Mouse (Mus musculus): Measurements from ENCODE around the gene Snn. TPM values are rescaled to one million over a fixed set of nuclear protein-coding genes. Genes with fewer than 3 reads are reported as not detected.

The Snn gene
- polyA plus RNA-seq, 1 experiment from 2014 or later, result 147 TPM

GRCm38 (mm10) chr16:11021403-11022112, 39.2 kb upstream of the Snn start:
- 44% methylated on average over 3 of the region's 3 CpGs for WGBS
- H3K27me3 ChIP-seq (ENCODE audit: control insufficient read depth, insufficient read depth, low read length), result no peaks in the 10 kb centered on the region
- ATAC-seq (ENCODE audit: low FRiP score) (peak; percentile 60; the same call in 1 of the 2 replicates), DNase-seq (ENCODE audit: low spot score) (peak; percentile 47)
- no peak overlapping the region for H3K27ac ChIP-seq
- no peaks in the 10 kb centered on the region for H3K4me1 ChIP-seq (replicated peaks; ENCODE audit: control insufficient read depth, insufficient read depth, low read length)
- no peak overlapping the region for H3K4me3 ChIP-seq (replicated peaks; ENCODE audit: low read length)
- H3K9ac ChIP-seq, result no peak overlapping the region
- no peak overlapping the region for H3K4me2 ChIP-seq (replicated peaks)
- no peaks in the 10 kb centered on the region for H3K36me3 ChIP-seq (replicated peaks; ENCODE audit: control insufficient read depth, insufficient read depth)
- H3K9me3 ChIP-seq (ENCODE audit: control insufficient read depth, low read length), result no peaks in the 10 kb centered on the region

GRCm38 (mm10) chr16:11022113-11022489, 38.6 kb upstream of the Snn start:
- ATAC-seq (ENCODE audit: low FRiP score), result no peak
- 84% methylated on average over 4 of the region's 4 CpGs for WGBS

GRCm38 (mm10) chr16:11023618-11024017, 37.1 kb upstream of the Snn start:
- H3K36me3 ChIP-seq (replicated peaks; ENCODE audit: control insufficient read depth, insufficient read depth), result no peaks in the 10 kb centered on the region
- H3K27ac ChIP-seq, result no peak overlapping the region
- H3K9me3 ChIP-seq (ENCODE audit: control insufficient read depth, low read length), result no peaks in the 10 kb centered on the region
- H3K27me3 ChIP-seq (ENCODE audit: control insufficient read depth, insufficient read depth, low read length), result no peaks in the 10 kb centered on the region
- H3K4me2 ChIP-seq (replicated peaks), result no peak overlapping the region
- H3K4me1 ChIP-seq (replicated peaks; ENCODE audit: control insufficient read depth, insufficient read depth, low read length), result no peaks in the 10 kb centered on the region
- H3K9ac ChIP-seq, result no peak overlapping the region
- ATAC-seq (ENCODE audit: low FRiP score), result no peak
- 83% methylated on average over 5 of the region's 5 CpGs for WGBS
- no peak overlapping the region for H3K4me3 ChIP-seq (replicated peaks; ENCODE audit: low read length)
- DNase-seq (ENCODE audit: low spot score), result no peak

More at GRCm38 (mm10) chr16:11022113-11022489, 38.6 kb upstream of the Snn start:
- Histone ChIP-seq H3K9me3 (ENCODE audit: control insufficient read depth, low read length) (no peaks in the 10 kb centered on the region), H3K4me2 (replicated peaks) (no peak overlapping the region), H3K36me3 (replicated peaks; ENCODE audit: control insufficient read depth, insufficient read depth) (no peaks in the 10 kb centered on the region), H3K9ac (no peak overlapping the region), H3K4me1 (replicated peaks; ENCODE audit: control insufficient read depth, insufficient read depth, low read length) (no peaks in the 10 kb centered on the region), H3K27ac (no peak overlapping the region), H3K27me3 (ENCODE audit: control insufficient read depth, insufficient read depth, low read length) (no peaks in the 10 kb centered on the region), H3K4me3 (replicated peaks; ENCODE audit: low read length) (no peak overlapping the region)
- DNase-seq (ENCODE audit: low spot score), result no peak

- Histone ChIP-seq H3K4me3 (replicated peaks; ENCODE audit: low read length) (no peak overlapping the region), H3K4me2 (replicated peaks) (no peak overlapping the region), H3K36me3 (replicated peaks; ENCODE audit: control insufficient read depth, insufficient read depth) (no peaks in the 10 kb centered on the region), H3K9ac (no peak overlapping the region), H3K9me3 (ENCODE audit: control insufficient read depth, low read length) (no peaks in the 10 kb centered on the region), H3K27ac (no peak overlapping the region), H3K4me1 (replicated peaks; ENCODE audit: control insufficient read depth, insufficient read depth, low read length) (no peaks in the 10 kb centered on the region), H3K27me3 (ENCODE audit: control insufficient read depth, insufficient read depth, low read length) (no peaks in the 10 kb centered on the region)
- 83% methylated on average over 3 of the region's 3 CpGs for WGBS
- ATAC-seq (ENCODE audit: low FRiP score) (no peak), DNase-seq (ENCODE audit: low spot score) (no peak)
Observed at GRCm38 (mm10) chr16:11024841-11025240, 35.9 kb upstream of the Snn start.

- Histone ChIP-seq H3K4me3 (replicated peaks; ENCODE audit: low read length) (no peak overlapping the region), H3K36me3 (replicated peaks; ENCODE audit: control insufficient read depth, insufficient read depth) (no peaks in the 10 kb centered on the region), H3K4me1 (replicated peaks; ENCODE audit: control insufficient read depth, insufficient read depth, low read length) (no peaks in the 10 kb centered on the region), H3K27me3 (ENCODE audit: control insufficient read depth, insufficient read depth, low read length) (no peaks in the 10 kb centered on the region), H3K9me3 (ENCODE audit: control insufficient read depth, low read length) (no peaks in the 10 kb centered on the region), H3K9ac (no peak overlapping the region), H3K27ac (no peak overlapping the region), H3K4me2 (replicated peaks) (no peak overlapping the region)
- 80% methylated on average over 7 of the region's 7 CpGs for WGBS
- ATAC-seq (ENCODE audit: low FRiP score) (no peak), DNase-seq (ENCODE audit: low spot score) (no peak)
Observed at GRCm38 (mm10) chr16:11028206-11028605, 32.5 kb upstream of the Snn start.

- Histone ChIP-seq H3K4me2 (replicated peaks) (no peak overlapping the region), H3K4me1 (replicated peaks; ENCODE audit: control insufficient read depth, insufficient read depth, low read length) (no peaks in the 10 kb centered on the region)
- WGBS, result 86% methylated on average over 4 of the region's 4 CpGs
Observed at GRCm38 (mm10) chr16:11030844-11031243, 29.9 kb upstream of the Snn start.

GRCm38 (mm10) chr16:11031320-11031719, 29.4 kb upstream of the Snn start:
- Histone ChIP-seq H3K4me3 (replicated peaks; ENCODE audit: low read length) (no peak overlapping the region), H3K4me1 (replicated peaks; ENCODE audit: control insufficient read depth, insufficient read depth, low read length) (no peaks in the 10 kb centered on the region), H3K9me3 (ENCODE audit: control insufficient read depth, low read length) (no peaks in the 10 kb centered on the region), H3K4me2 (replicated peaks) (no peak overlapping the region), H3K27me3 (ENCODE audit: control insufficient read depth, insufficient read depth, low read length) (no peaks in the 10 kb centered on the region), H3K36me3 (replicated peaks; ENCODE audit: control insufficient read depth, insufficient read depth) (no peaks in the 10 kb centered on the region), H3K9ac (no peak overlapping the region), H3K27ac (no peak overlapping the region)
- DNase-seq (ENCODE audit: low spot score) (no peak), ATAC-seq (ENCODE audit: low FRiP score) (no peak)
- whole genome bisulfite sequencing, result 72% methylated on average over 3 of the region's 3 CpGs

More at GRCm38 (mm10) chr16:11030844-11031243, 29.9 kb upstream of the Snn start:
- Histone ChIP-seq H3K27me3 (ENCODE audit: control insufficient read depth, insufficient read depth, low read length) (no peaks in the 10 kb centered on the region), H3K4me3 (replicated peaks; ENCODE audit: low read length) (no peak overlapping the region), H3K9ac (no peak overlapping the region), H3K9me3 (ENCODE audit: control insufficient read depth, low read length) (no peaks in the 10 kb centered on the region), H3K27ac (no peak overlapping the region), H3K36me3 (replicated peaks; ENCODE audit: control insufficient read depth, insufficient read depth) (no peaks in the 10 kb centered on the region)
- no peak for DNase-seq (ENCODE audit: low spot score)
- no peak for ATAC-seq (ENCODE audit: low FRiP score)

GRCm38 (mm10) chr16:11034193-11034803, 26.4 kb upstream of the Snn start:
- Histone ChIP-seq H3K27ac (no peak overlapping the region), H3K4me2 (replicated peaks) (no peak overlapping the region), H3K9me3 (ENCODE audit: control insufficient read depth, low read length) (no peaks in the 10 kb centered on the region), H3K36me3 (replicated peaks; ENCODE audit: control insufficient read depth, insufficient read depth) (no peaks in the 10 kb centered on the region), H3K4me3 (replicated peaks; ENCODE audit: low read length) (no peak overlapping the region), H3K27me3 (ENCODE audit: control insufficient read depth, insufficient read depth, low read length) (no peaks in the 10 kb centered on the region), H3K4me1 (replicated peaks; ENCODE audit: control insufficient read depth, insufficient read depth, low read length) (no peaks in the 10 kb centered on the region), H3K9ac (no peak overlapping the region)
- DNase-seq (ENCODE audit: low spot score) (peak; percentile 78), ATAC-seq (ENCODE audit: low FRiP score) (no peak; the same call in 1 of the 2 replicates)
- WGBS, result 4% methylated on average over 4 of the region's 4 CpGs

GRCm38 (mm10) chr16:11035273-11035672, 25.5 kb upstream of the Snn start:
- Histone ChIP-seq H3K4me1 (replicated peaks; ENCODE audit: control insufficient read depth, insufficient read depth, low read length) (no peaks in the 10 kb centered on the region), H3K36me3 (replicated peaks; ENCODE audit: control insufficient read depth, insufficient read depth) (no peaks in the 10 kb centered on the region), H3K4me2 (replicated peaks) (no peak overlapping the region), H3K9me3 (ENCODE audit: control insufficient read depth, low read length) (no peaks in the 10 kb centered on the region), H3K27me3 (ENCODE audit: control insufficient read depth, insufficient read depth, low read length) (no peaks in the 10 kb centered on the region), H3K9ac (no peak overlapping the region), H3K4me3 (replicated peaks; ENCODE audit: low read length) (no peak overlapping the region), H3K27ac (no peak overlapping the region)
- DNase-seq (ENCODE audit: low spot score), result no peak
- WGBS, result 83% methylated on average over 9 of the region's 9 CpGs
- no peak for ATAC-seq (ENCODE audit: low FRiP score)

Data from hindbrain, embryonic 14.5 days (tissue).